Mouse (Mus musculus) cerebellum, adult 2 months (tissue): ENCODE results near the gene Gbp2b.

Experiments
- CTCF ChIP-seq: fragments of 200-500 bp; IDR thresholded peaks from 2 replicates; pipeline ENCODE4 v1.5.1; 2011; ENCODE audit warnings: low read depth, mild to moderate bottlenecking, control low read depth, low read length, moderate library complexity, borderline replicate concordance; ENCODE audit not compliant: insufficient read depth
- POLR2A ChIP-seq: fragments of 200-500 bp; IDR thresholded peaks from 2 replicates; pipeline ENCODE4 v1.6.1; 2011; ENCODE audit warnings: low read length, control low read depth, borderline replicate concordance; ENCODE audit not compliant: insufficient read depth

DNA sequence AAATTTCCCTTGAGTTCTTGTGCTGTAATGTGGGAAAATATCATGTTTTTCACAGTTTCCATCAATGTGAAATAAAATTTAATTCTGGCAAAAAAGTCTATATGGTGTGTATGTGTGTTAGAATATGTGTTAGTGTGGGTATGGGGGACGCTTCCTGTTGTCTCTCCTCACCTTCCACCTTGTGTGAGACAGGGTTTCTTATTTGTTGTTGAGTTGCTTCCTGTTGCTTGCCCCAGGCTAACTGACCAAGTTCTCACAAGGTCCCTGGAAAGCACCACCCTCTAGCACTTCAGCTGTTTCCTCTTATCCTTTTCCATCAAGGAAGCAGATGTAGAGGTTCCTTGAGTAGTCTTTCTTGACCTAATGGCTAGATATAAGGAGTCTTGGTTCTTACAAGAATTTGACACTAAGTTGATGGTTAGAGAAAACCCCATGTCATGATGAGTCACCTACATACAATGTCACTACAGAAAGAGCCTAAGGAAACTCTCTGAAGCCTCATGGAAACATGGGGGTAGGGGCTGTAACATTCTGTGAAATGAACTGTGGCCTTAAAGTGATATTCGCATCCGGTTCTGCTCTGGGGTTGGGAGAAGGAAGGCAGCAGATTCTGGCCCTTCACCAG is 44.5 kb upstream of the Gbp2b start:
- TF ChIP-seq CTCF (no peak), POLR2A (no peak)
